Mouse (Mus musculus) spleen, postnatal 4 days (tissue): ENCODE results near the gene Unc13a.
A peak's percentile ranks its signal among the peaks of the same experiment; 100 is the strongest.

Experiments
- DNase-seq, 2 experiments: peaks; one replicate each; pipeline ENCODE4 v3.0.0; 2022; ENCODE audit warnings: low spot score in 2 of 2

The Unc13a gene

DNA sequence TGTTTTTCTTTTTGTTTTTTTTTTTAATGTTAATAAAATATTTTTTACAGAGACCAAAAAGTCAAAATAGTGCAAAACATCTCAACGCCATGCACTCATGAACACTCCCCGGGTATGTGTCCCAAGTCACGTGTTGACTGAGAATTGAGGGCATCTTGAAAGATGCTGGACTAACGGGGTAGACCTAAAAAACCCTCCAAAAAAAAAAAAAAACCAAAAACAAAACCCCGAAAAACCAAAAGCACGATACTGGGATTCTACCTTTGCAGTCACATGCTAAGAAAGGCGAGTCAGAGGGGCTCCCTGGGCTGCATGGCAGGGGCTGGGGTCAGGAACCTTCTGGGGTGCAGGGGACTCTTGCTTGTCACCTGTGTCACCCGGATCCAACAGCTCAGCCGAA is 44.8 kb downstream of the Unc13a start:
- no peak for DNase-seq

DNA sequence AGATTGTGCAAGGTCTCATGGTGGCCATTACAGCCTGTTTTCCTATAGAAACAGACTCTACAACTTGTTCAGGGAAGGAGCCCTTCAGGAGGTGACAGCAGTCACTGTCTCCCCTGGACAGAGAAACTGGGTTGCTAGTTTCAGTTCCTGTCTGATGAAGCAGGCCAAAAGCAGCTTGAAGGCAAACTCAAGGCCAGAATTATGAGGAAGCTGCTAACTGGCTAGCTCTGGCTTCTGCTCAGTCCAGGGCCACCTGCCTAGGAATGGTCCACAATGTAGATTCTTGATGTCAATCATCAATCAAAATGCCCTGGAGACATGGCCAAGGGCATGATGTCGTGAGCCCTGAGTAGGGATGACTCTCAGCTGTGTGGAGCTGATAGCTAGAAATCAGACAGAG is 46.5 kb downstream of the Unc13a start:
- DNase-seq: no peak

DNA sequence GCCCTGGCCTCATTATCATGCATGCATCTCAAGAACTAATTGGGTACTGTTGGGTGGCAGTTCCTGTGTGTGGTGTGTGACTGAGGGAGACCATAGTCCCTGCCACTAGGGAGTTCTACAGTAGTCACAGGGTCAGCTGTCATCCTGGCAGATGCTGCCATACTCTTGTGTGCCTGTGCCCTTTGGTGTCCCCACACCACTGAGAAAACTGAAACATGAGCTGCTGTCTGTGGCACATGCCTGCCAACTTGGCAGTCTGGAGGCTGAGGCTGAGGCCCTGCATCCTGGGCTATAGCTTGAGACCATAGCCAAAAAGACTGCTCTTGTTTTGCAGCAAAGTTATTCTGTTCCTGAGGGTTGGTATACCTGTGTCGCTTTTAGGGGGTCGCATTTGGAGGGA is 51.8 kb downstream of the Unc13a start:
- DNase-seq: no peak

- no peak for DNase-seq
Measured at GRCm38 (mm10) chr8:71613418-71613817, 58.1 kb downstream of the Unc13a start.

GRCm38 (mm10) chr8:71612141-71612540 is 59.4 kb downstream of the Unc13a start:
- no peak for DNase-seq

- peak; percentile 96 for DNase-seq
Measured at GRCm38 (mm10) chr8:71610822-71611651, 60.5 kb downstream of the Unc13a start, which contains the start of gene Colgalt1. TSS of gene Colgalt1 (plus strand) at chr8:71610998.

- no peak for DNase-seq
Measured at GRCm38 (mm10) chr8:71604021-71604420, 67.5 kb downstream of the Unc13a start.

DNA sequence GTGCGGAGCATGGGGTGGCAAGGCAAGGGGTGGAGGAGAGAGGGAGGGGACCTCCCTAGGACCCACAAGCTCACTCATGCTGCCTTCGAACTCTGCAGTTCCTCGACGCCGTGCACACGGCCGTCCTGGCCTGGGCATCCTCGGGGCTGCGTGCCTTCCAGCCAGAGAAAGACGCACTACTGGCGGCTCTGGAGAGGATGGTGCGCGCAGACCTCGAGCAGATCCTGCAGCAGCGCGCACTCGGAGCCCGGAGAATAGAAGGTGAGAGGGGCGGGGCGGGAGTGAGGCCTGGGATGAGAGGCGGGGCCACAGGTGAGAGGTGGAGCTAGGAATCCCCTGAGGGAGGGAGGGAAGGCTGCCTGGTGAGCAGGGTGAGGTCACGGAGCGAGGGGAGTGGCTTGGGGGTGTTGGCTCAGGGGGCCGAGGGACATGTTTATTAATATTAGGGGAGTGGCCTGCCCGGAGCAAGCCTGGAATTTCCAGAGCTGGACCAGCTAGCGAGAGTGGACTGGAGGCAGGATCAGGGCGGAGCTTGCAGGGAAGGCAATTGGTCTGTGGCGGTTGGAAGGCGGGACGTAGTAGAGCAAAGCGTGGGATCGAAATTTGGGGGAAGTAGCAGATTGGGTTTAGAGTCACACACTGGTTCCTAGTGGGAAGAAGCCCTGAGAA is 68.8 kb downstream of the Unc13a start:
- DNase-seq: no peak

DNA sequence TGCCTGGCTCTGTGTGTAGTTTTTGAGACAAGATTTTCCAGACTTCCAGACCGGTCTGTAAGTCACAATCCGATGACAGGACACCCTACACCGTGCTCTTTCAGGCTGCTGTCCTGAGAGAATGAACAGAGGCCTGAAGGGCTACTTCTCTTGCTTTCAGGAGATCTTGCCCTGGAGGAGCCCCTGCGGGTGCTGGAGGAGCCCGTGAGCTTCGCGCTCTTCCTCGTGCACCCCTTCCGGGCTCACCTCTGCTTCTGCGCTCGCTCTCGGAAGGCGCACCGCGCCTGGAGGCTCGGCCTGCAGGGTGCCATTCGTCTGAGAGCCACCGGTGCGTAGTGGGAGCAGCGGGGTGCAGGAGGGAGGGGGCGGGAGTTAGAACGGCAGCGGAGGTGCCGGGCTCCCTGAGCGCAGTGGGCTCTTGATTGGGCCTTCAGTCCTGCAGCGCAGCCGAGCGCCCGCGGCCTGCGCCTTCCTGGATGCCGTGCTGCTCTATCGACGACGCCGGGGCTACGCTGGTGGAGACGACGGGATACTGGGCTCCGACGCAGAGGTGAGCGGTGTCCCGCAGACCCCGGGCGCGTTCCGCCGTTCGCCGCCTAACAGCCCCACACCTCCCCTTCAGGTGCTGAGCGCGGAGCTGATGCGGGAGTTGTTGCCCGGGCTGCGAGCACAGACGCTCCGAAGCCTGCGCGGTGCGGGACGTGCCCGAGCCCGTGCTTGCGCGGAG is 69.5 kb downstream of the Unc13a start:
- DNase-seq: no peak

- DNase-seq: no peak
Measured at GRCm38 (mm10) chr8:71598841-71599240, 72.7 kb downstream of the Unc13a start.

DNA sequence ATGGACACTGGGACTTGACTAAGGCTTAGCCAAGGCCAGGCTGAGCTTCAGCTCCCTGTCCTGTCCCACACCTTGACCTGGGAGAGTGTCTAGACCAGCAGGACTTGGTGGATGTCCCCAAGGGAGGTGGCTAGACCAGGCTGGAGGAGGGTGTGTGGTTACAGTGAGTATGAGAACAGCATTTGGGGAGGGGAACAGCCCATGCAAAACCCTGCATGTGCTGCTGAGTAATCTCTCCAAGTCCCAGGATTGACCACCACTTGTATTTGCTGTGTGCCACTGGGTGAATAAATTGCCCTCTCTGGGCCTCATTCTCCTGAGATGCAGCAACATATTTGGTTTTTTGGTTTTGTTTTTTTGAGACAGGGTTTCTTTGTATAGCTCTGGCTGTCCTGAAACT is 73.2 kb downstream of the Unc13a start:
- no peak for DNase-seq

- DNase-seq: peak in 1 of 2 experiments; percentile 56
Measured at GRCm38 (mm10) chr8:71597451-71597850, 74.1 kb downstream of the Unc13a start, which contains the start of gene Fam129c. TSS of gene Fam129c (plus strand) at chr8:71597648.

GRCm38 (mm10) chr8:71596798-71597197 is 74.8 kb downstream of the Unc13a start:
- DNase-seq: peak in 1 of 2 experiments; percentile 55

DNA sequence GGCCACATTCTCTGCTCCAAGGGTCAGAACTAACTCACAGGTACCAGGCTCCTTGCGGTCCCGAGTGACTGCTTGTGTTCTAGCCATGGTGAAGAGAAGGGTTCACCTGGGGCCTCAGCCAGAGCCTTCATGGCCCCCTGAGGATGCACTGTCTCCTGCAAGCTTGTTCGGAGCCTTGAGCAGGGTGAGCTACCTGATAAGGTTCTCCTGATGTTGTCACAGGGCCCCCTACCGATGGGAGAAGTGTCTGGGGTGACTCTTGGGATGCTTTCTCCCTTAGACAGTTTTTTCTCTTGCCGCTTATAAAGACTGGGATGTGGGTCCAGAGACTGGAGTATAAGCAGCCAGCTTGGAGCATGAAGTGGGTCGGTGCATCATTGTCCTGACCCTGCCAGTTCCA is 75.2 kb downstream of the Unc13a start:
- no peak for DNase-seq

GRCm38 (mm10) chr8:71595862-71596261 is 75.7 kb downstream of the Unc13a start:
- peak; percentile 89 to 98 for DNase-seq

DNA sequence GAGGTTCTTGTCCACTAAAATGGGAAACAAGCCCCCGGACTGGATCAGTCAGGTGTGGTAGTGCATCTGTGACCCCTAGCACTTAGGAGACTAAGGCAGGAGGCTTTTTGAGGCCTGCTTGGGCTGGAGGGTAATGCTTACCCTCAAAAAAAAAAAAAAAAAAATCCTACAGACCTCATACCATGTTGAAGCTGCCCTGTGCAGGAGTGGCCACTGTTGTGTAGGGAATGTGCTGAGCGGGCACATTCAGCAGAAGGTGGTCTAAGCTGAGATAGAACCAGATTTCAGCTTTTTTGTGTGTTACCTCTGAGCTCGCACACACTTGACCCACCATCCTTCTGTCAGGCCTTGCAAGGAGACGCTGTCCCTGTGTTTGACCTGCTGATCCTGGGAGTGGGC is 77.2 kb downstream of the Unc13a start:
- no peak for DNase-seq

DNA sequence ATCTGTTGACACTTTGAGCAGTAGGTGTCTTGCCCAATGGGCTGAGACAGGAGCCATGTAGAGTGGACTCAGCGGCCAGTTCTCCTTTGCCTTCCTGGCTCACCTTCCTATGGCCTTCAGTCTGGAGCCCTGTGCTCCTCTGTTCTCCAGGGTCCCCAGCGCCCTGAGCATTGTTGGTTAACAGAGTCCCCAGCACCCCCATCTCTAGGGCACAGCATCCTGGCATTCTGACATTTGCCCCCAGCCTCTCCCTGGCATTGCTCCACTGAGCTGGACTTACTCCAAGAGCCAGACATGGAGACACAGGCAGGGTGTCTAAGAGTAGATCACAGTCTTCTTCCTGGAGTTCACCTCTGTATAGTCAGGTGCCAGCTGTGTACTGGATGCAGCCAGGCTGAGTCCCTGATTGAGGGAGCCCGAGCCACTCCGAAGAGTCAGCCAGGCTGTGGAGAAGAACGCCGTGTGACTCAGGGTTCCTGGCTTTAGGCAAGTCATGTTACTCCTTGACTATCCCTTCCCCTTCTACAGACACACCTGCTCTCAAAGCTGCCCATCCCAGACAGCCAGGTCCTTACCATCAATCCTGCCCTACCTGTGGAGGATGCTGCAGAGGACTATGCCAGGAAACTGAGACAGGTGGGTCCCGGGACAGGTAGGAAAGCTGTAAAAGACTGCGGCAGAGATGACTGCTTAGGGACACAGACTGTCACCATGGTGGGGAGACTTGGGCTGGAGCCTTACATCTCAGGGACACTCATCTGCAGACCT is 77.8 kb downstream of the Unc13a start:
- DNase-seq: no peak

DNA sequence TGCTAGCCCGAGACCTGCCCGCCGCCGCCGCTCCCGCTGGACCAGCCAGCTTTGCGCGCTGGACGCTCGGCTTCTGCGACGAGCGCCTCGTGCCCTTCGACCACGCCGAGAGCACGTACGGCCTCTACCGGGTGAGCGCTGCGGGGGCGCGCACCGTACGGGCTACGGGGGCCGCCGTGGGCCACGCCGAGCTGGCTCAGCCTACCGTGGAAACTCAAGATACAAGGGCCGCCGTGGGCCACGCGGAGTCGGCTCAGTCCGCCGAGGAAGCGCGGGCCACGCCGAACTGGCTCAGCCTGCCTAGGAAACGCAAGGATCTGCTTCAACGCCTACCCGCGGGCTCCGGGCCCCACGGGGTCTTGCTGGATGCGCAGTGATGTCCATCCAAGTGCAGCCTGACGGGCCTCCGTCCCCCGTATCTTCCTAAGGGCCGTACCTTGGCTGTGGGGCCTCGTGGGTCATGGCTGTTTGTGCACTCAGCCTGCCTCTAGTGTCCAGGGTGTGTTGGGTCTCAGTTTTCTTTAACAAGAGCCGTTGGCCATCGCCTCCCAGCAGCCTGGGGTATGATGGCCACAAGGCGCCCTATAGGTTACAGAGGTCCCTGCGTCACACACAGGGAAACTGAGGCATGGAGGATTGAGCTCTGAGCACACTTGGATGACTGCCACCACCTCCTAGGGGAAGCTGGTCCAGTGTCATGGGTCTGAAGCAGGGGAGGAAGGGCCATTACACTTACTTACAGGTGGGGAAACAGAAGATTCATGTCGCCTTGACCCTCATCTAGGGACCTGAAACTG is 79.0 kb downstream of the Unc13a start:
- DNase-seq: peak; percentile 72 to 87

DNA sequence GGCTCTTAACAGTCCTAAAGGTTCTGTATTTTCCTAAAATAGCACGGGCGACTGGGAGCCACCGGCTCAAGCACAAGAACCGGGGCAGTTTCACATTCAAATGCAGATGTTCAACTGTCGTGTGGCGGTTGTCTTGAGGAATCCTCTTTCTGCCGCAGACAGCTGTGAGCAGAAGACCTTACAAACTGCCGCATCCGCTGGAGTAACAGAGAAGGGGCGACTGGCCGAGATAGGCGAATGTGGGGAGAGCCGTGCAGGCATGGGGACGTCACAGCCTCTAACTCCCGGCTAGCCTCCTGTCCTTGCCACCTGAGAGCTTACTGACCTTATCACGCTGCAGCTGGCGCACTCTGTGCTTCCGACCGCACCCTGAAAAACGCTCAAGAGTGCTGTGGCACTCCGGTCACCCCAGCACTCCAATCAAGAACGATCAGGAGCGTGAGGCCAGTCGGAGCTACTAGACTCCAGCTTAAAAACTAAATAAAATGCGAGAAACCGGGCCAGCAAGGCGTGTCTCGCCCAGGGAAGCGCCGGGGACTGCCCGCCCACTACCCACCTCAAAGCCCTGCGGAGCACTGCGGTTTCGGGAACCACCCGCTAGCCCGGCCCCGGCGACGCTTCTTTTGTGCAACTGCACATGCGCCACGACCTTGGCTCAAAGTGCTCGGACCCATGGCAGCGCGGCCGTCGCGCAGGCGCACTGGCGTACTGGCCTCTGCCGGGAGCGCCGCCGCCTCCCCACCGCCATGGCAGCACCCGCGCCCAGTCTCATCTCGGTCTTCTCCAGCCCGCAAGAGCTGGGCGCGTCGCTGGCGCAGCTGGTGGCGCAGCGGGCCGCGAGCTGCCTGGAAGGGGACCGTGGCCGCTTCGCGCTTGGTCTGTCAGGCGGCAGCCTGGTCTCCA is 79.8 kb downstream of the Unc13a start, which contains the start of gene Pgls:
Pgls (plus strand) TSS at position 706 of the 903 bp plus-strand sequence.
- peak; percentile 92 to 96 for DNase-seq

GRCm38 (mm10) chr8:71591017-71591416 is 80.5 kb downstream of the Unc13a start:
- DNase-seq: no peak
